Mouse (Mus musculus): ENCODE data around the gene C1rb. TPM values are rescaled to one million over a fixed set of nuclear protein-coding genes. Genes with fewer than 3 reads are reported as not detected.
"Not testable (repeated sequence)": the region's sequence is repeated elsewhere in the genome, so short reads cannot be mapped to it uniquely, and the experiment has no call there.

Gene C1rb
- polyA plus RNA-seq (2012; rRNA removed): not detected in 2 replicates

GRCm38 (mm10) chr6:124570026-124570425, at the start of gene C1rb:
Gene C1rb, plus strand, starts transcription at chr6:124570294.
- H3K27me3 ChIP-seq (ENCODE audit: control insufficient read depth, insufficient read depth, low read length): no peaks in the 10 kb centered on the region
- peak within 1 kb of the TSS; percentile 10; the same call in 1 of the 2 replicates for H3K4me3 ChIP-seq (ENCODE audit: low read depth, low read length)
- 3% methylated on average over 8 of the region's 8 CpGs for WGBS
- no peaks in the 10 kb centered on the region for H3K36me3 ChIP-seq (ENCODE audit: control insufficient read depth, insufficient read depth, low read length)
- H3K4me1 ChIP-seq (ENCODE audit: control insufficient read depth, insufficient read depth, insufficient read length, low read length): peaks cover 4% of the 10 kb centered on the region; the same call in 1 of the 2 replicates
- TF ChIP-seq POLR2A (IDR thresholded peaks at IDR 0.05; ENCODE audit: low read depth, low read length): no peak
- peak; percentile 84; the same call in 1 of the 2 replicates for TF ChIP-seq CTCF (IDR thresholded peaks at IDR 0.05; ENCODE audit: extremely low read depth, insufficient read length, insufficient replicate concordance, low read depth, low read length)
- no peak within 1 kb of the TSS for H3K27ac ChIP-seq (ENCODE audit: insufficient read depth, low read depth, low read length)

GRCm38 (mm10) chr6:124522082-124522481, 48.0 kb upstream of the C1rb start:
- H3K4me1 ChIP-seq (ENCODE audit: control insufficient read depth, insufficient read depth, insufficient read length, low read length); H3K27me3 ChIP-seq (ENCODE audit: control insufficient read depth, insufficient read depth, low read length); H3K27ac ChIP-seq (ENCODE audit: insufficient read depth, low read depth, low read length); H3K4me3 ChIP-seq (ENCODE audit: low read depth, low read length); H3K36me3 ChIP-seq (ENCODE audit: control insufficient read depth, insufficient read depth, low read length): not testable (repeated sequence)
- 67% methylated on average over 7 of the region's 7 CpGs for WGBS

DNA sequence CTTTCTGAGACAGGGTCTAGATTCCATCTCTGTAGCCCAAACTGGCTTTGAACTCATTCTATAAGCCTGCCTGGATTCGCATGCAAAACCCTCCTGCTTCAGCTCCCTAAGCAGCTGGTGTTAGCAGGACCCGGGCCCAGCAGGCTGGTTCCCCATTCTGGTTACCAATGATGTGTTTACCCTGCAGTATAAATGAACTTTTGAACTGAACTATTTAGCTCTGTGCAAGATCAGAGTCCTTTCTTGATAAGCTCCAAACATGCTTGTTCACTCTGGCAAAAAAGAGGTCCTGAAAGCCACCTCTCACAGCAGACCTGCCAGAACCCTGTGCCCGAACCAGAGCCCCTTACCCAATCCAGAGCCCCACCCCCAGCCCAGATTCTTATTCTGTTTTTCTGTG, 42.2 kb upstream of the C1rb start:
- H3K4me3 ChIP-seq (ENCODE audit: low read depth, low read length): no peak overlapping the region
- peak overlapping the region; percentile 59; the same call in 1 of the 2 replicates for H3K27ac ChIP-seq (ENCODE audit: insufficient read depth, low read depth, low read length)
- peaks cover 16% of the 10 kb centered on the region for H3K4me1 ChIP-seq (ENCODE audit: control insufficient read depth, insufficient read depth, insufficient read length, low read length)
- no peaks in the 10 kb centered on the region for H3K27me3 ChIP-seq (ENCODE audit: control insufficient read depth, insufficient read depth, low read length)
- 17% methylated on average over 3 of the region's 3 CpGs for WGBS
- TF ChIP-seq POLR2A (IDR thresholded peaks at IDR 0.05; ENCODE audit: low read depth, low read length) (no peak), CTCF (IDR thresholded peaks at IDR 0.05; ENCODE audit: extremely low read depth, insufficient read length, insufficient replicate concordance, low read depth, low read length) (no peak)
- no peaks in the 10 kb centered on the region for H3K36me3 ChIP-seq (ENCODE audit: control insufficient read depth, insufficient read depth, low read length)

- Histone ChIP-seq H3K4me3 (ENCODE audit: low read depth, low read length) (no peak overlapping the region), H3K27ac (ENCODE audit: insufficient read depth, low read depth, low read length) (no peak overlapping the region), H3K36me3 (ENCODE audit: control insufficient read depth, insufficient read depth, low read length) (no peaks in the 10 kb centered on the region), H3K27me3 (ENCODE audit: control insufficient read depth, insufficient read depth, low read length) (no peaks in the 10 kb centered on the region), H3K4me1 (ENCODE audit: control insufficient read depth, insufficient read depth, insufficient read length, low read length) (peaks cover 16% of the 10 kb centered on the region)
- TF ChIP-seq POLR2A (IDR thresholded peaks at IDR 0.05; ENCODE audit: low read depth, low read length): no peak
- TF ChIP-seq CTCF (IDR thresholded peaks at IDR 0.05; ENCODE audit: extremely low read depth, insufficient read length, insufficient replicate concordance, low read depth, low read length): no peak
- 38% methylated on average over 8 of the region's 8 CpGs for WGBS
These were observed 39.0 kb upstream of the C1rb start for GRCm38 (mm10) chr6:124531077-124531476.

- not testable (repeated sequence) for H3K4me1 ChIP-seq (ENCODE audit: control insufficient read depth, insufficient read depth, insufficient read length, low read length); H3K27ac ChIP-seq (ENCODE audit: insufficient read depth, low read depth, low read length); H3K4me3 ChIP-seq (ENCODE audit: low read depth, low read length); H3K27me3 ChIP-seq (ENCODE audit: control insufficient read depth, insufficient read depth, low read length); H3K36me3 ChIP-seq (ENCODE audit: control insufficient read depth, insufficient read depth, low read length)
- WGBS: 81% methylated on average over 8 of the region's 8 CpGs
These were observed 33.8 kb upstream of the C1rb start for GRCm38 (mm10) chr6:124536125-124536829.

- not testable (repeated sequence) for H3K27me3 ChIP-seq (ENCODE audit: control insufficient read depth, insufficient read depth, low read length); H3K4me1 ChIP-seq (ENCODE audit: control insufficient read depth, insufficient read depth, insufficient read length, low read length); H3K36me3 ChIP-seq (ENCODE audit: control insufficient read depth, insufficient read depth, low read length); H3K27ac ChIP-seq (ENCODE audit: insufficient read depth, low read depth, low read length); H3K4me3 ChIP-seq (ENCODE audit: low read depth, low read length)
- 83% methylated on average over 2 of the region's 2 CpGs for WGBS
These were observed 28.9 kb upstream of the C1rb start for GRCm38 (mm10) chr6:124541176-124541575.

- not testable (repeated sequence) for H3K4me1 ChIP-seq (ENCODE audit: control insufficient read depth, insufficient read depth, insufficient read length, low read length); H3K27me3 ChIP-seq (ENCODE audit: control insufficient read depth, insufficient read depth, low read length); H3K36me3 ChIP-seq (ENCODE audit: control insufficient read depth, insufficient read depth, low read length); H3K27ac ChIP-seq (ENCODE audit: insufficient read depth, low read depth, low read length)
- WGBS: 0% methylated on average over 1 of the region's 1 CpGs
- peak within 1 kb of the TSS; percentile 11; the same call in 1 of the 2 replicates for H3K4me3 ChIP-seq (ENCODE audit: low read depth, low read length)
These were observed 27.8 kb upstream of the C1rb start, which contains the start of gene C1s1 for GRCm38 (mm10) chr6:124542284-124542683. Gene C1s1, minus strand, starts transcription at chr6:124542359.

DNA sequence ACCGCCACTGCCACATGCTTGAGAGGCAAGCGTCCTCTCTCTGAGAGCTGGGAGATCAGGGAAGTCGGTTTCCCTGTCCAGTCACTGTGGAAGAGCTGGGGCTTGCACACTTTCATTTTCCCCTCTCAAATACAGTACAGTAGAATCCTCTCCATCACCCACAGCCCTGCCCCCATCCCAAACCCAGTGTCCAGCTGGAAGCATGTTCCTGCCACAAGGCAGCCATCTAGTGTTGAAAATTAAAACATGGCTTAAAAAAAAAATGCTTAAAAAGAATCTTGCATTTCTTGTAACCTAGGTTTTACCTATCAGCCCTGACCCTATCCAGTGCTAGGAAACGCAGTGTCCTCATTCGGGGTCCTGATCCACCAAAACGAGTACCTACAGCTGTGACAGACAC, 25.6 kb upstream of the C1rb start:
- Histone ChIP-seq H3K36me3 (ENCODE audit: control insufficient read depth, insufficient read depth, low read length) (no peaks in the 10 kb centered on the region), H3K27ac (ENCODE audit: insufficient read depth, low read depth, low read length) (no peak overlapping the region), H3K4me1 (ENCODE audit: control insufficient read depth, insufficient read depth, insufficient read length, low read length) (peaks cover 7% of the 10 kb centered on the region; the same call in 1 of the 2 replicates), H3K4me3 (ENCODE audit: low read depth, low read length) (no peak overlapping the region), H3K27me3 (ENCODE audit: control insufficient read depth, insufficient read depth, low read length) (no peaks in the 10 kb centered on the region)
- WGBS: 75% methylated on average over 6 of the region's 6 CpGs
- TF ChIP-seq CTCF (IDR thresholded peaks at IDR 0.05; ENCODE audit: extremely low read depth, insufficient read length, insufficient replicate concordance, low read depth, low read length) (peak; percentile 24; the same call in 1 of the 2 replicates), POLR2A (IDR thresholded peaks at IDR 0.05; ENCODE audit: low read depth, low read length) (no peak)

Data from small intestine, adult 2 months (tissue).